Mouse (Mus musculus): ENCODE measurements around the gene Entpd5. TPM values are rescaled to one million over a fixed set of nuclear protein-coding genes. Genes with fewer than 3 reads are reported as not detected.

The Entpd5 gene
- polyA plus RNA-seq, 1 experiment from 2014 or later: 11.9 TPM

DNA sequence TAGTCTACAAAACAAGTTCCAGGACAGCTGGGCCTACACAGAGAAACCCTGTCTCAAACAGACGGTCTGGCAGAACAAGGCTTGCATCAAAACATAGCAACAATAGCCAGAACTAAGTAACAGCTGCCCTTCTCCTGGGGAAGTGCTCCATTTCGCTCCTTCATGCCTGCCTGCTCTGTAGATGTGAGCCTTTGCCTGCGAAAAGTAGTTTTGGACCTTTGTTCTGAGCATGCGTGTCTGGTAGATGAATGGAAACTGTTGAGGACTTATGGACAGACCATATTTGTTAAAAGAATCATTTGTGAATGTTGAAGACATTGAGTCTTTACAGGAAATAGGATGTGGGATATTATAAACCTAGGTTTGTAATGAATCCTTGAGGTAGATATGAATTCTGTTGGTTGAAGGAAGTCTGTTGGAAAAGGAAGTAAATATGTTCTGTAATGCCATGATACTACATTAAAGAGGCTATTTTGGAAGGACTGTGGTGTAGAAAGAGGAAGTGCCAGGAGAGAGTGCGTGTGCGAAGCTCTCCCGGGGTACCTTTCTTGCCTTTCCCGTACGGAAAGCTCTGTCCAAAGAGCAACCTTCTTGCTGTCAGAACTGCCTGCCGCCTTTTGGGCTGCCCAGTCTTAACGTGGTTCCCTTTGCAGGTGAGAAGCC is 71.7 kb downstream of the Entpd5 start:
- no peak overlapping the region for H3K4me2 ChIP-seq (ENCODE audit: low read depth, low read length, severe bottlenecking)
- ATAC-seq (replicated peaks; ENCODE audit: low FRiP score) (no peak), DNase-seq (ENCODE audit: low spot score) (no peak)
- 91% methylated on average over 11 of the region's 11 CpGs for WGBS
- H3K4me3 ChIP-seq (ENCODE audit: low read depth, low read length): no peak overlapping the region
- H3K27ac ChIP-seq (ENCODE audit: low read depth, low read length): no peak overlapping the region
- H3K9me3 ChIP-seq (ENCODE audit: control insufficient read depth, low read length): no peaks in the 10 kb centered on the region
- H3K4me1 ChIP-seq (replicated peaks; ENCODE audit: control insufficient read depth, insufficient read depth, low read length): no peaks in the 10 kb centered on the region
- peaks cover 6% of the 10 kb centered on the region; the same call in 1 of the 2 replicates for H3K36me3 ChIP-seq (ENCODE audit: control insufficient read depth, insufficient read depth, low read length)
- no peak overlapping the region for H3K9ac ChIP-seq (ENCODE audit: low read length)
- no peaks in the 10 kb centered on the region for H3K27me3 ChIP-seq (ENCODE audit: control insufficient read depth, insufficient read depth, low read length)

DNA sequence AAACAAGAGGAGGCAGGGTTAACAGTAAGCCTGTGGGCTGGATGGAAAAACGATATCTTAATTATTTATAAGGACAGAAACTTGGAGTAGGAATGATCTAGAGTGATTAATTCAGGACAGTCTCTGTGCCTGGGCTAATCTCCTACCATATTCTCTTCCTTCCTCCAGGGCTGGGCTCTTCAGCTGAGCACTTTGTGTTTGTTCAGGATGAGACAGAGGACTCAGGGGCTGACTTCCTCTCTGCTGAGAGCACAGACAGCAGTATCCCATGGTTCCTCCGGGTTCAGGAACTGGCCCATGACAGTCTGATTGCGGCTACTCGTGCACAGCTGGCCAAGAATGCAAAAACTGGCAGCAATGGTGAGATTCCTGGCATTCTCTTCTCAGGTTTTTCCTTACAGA is 81.7 kb downstream of the Entpd5 start:
- WGBS: 89% methylated on average over 4 of the region's 4 CpGs
- H3K36me3 ChIP-seq (ENCODE audit: control insufficient read depth, insufficient read depth, low read length): peaks cover 4% of the 10 kb centered on the region; the same call in 1 of the 2 replicates
- ATAC-seq (replicated peaks; ENCODE audit: low FRiP score) (no peak), DNase-seq (ENCODE audit: low spot score) (no peak)
- H3K4me1 ChIP-seq (replicated peaks; ENCODE audit: control insufficient read depth, insufficient read depth, low read length): no peaks in the 10 kb centered on the region
- no peaks in the 10 kb centered on the region for H3K27me3 ChIP-seq (ENCODE audit: control insufficient read depth, insufficient read depth, low read length)
- no peaks in the 10 kb centered on the region for H3K9me3 ChIP-seq (ENCODE audit: control insufficient read depth, low read length)
- no peak overlapping the region for H3K27ac ChIP-seq (ENCODE audit: low read depth, low read length)
- no peak overlapping the region for H3K4me2 ChIP-seq (ENCODE audit: low read depth, low read length, severe bottlenecking)
- H3K9ac ChIP-seq (ENCODE audit: low read length): no peak overlapping the region
- no peak overlapping the region for H3K4me3 ChIP-seq (ENCODE audit: low read depth, low read length)

Other genes with a start within 250 kb of the Entpd5 start
- gene Elmsan1, start 190.1 kb downstream of the Entpd5 start, polyA plus RNA-seq (2014; fragmentation: Nextera tagmentation; extraction: Ambion mirVana): 7.6 and 9.6 TPM in 2 replicates
- 13.8 and 14.3 TPM in 2 replicates for gene Ptgr2, start 123.8 kb downstream of the Entpd5 start, polyA plus RNA-seq (2014; fragmentation: Nextera tagmentation; extraction: Ambion mirVana)
- 121 and 129 TPM in 2 replicates for gene Zfp410, start 92.2 kb downstream of the Entpd5 start, polyA plus RNA-seq (2014; fragmentation: Nextera tagmentation; extraction: Ambion mirVana)
- 40.3 and 46.2 TPM in 2 replicates for gene Coq6, start 47.4 kb downstream of the Entpd5 start, polyA plus RNA-seq (2014; fragmentation: Nextera tagmentation; extraction: Ambion mirVana)
- gene Fam161b, start 47.2 kb downstream of the Entpd5 start, polyA plus RNA-seq (2014; fragmentation: Nextera tagmentation; extraction: Ambion mirVana): 8.0 and 8.3 TPM in 2 replicates
- 1.5 and 2.1 TPM in 2 replicates for gene Bbof1, start within 50 bp of the Entpd5 start, polyA plus RNA-seq (2014; fragmentation: Nextera tagmentation; extraction: Ambion mirVana)
- 23.9 and 29.2 TPM in 2 replicates for gene Rnf113a2, start 8.2 kb upstream of the Entpd5 start, polyA plus RNA-seq (2014; fragmentation: Nextera tagmentation; extraction: Ambion mirVana)
- gene Aldh6a1, start 42.0 kb upstream of the Entpd5 start, polyA plus RNA-seq (2014; fragmentation: Nextera tagmentation; extraction: Ambion mirVana): 20.8 and 21.0 TPM in 2 replicates
- gene Lin52, start 42.4 kb upstream of the Entpd5 start, polyA plus RNA-seq (2014; fragmentation: Nextera tagmentation; extraction: Ambion mirVana): 36.5 and 38.6 TPM in 2 replicates
- not detected in 2 replicates for gene Vsx2, start 160.7 kb upstream of the Entpd5 start, polyA plus RNA-seq (2014; fragmentation: Nextera tagmentation; extraction: Ambion mirVana)
- gene Abcd4, start 208.4 kb upstream of the Entpd5 start, polyA plus RNA-seq (2014; fragmentation: Nextera tagmentation; extraction: Ambion mirVana): 12.1 and 14.2 TPM in 2 replicates
- not detected in 2 replicates for gene Vrtn, start 232.0 kb upstream of the Entpd5 start, polyA plus RNA-seq (2014; fragmentation: Nextera tagmentation; extraction: Ambion mirVana)